Mouse (Mus musculus) forebrain, embryonic 13.5 days (tissue): ENCODE data around the gene Ccdc122. TPM values are rescaled to one million over a fixed set of nuclear protein-coding genes. Genes with fewer than 3 reads are reported as not detected.

ENCODE experiments used
- polyA plus RNA-seq: library from polyadenylated mRNA; unstranded; fragments of >200 nt; fragmentation: Nextera tagmentation; extraction: Ambion mirVana; gene quantifications from 2 replicates; pipeline ENCODE4 v1.2.1, GENCODE M21; 2015

Gene Ccdc122
- polyA plus RNA-seq, 1 experiment from 2014 or later = 1.1 TPM

Other genes starting within 250 kb of the Ccdc122 start
- gene Lacc1, start 132 bp downstream of the Ccdc122 start, polyA plus RNA-seq = 2.1 and 2.6 TPM in 2 replicates
- gene Enox1, start 120.0 kb downstream of the Ccdc122 start, polyA plus RNA-seq = 40.3 and 46.9 TPM in 2 replicates